Mouse (Mus musculus): ENCODE measurements at regions not wholly inside any gene's neighbourhood (a gene's known extent, or its start where the extent isn't known, plus 50 kb on each side); places are given as distances from the start of the nearest gene placed in this dataset.

DNA sequence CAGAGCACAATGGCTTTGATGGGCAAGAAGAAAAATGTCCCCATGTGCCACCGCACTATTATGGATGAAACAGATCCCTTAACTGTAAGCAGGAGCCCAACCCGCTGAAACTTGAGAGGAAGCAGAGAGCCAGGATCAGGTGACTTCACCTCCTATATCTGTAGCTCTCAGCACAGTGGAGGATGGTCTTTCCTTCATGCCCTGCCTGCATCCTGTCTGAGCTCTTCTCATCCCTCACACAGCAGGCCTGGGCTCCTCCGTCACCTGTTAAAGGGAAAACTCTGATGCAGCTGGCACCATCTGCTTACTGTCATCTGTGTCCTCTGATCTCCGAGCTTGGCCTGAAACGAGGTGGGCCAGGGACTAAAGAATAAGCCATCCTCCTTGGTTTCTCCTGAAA, 224.8 kb upstream of the Elac2 start:
- no peak for TF ChIP-seq GATA1 (IDR thresholded peaks at IDR 0.05; ENCODE audit: borderline replicate concordance, low read length)
- no peak for TF ChIP-seq FLI1 (IDR thresholded peaks at IDR 0.05; ENCODE audit: low read length)
